Mouse (Mus musculus) CD4-positive helper T cell, adult 2 months (primary cell): Measurements from ENCODE around the gene Olfr616.
"Not testable (repeated sequence)": the region's sequence is repeated elsewhere in the genome, so short reads cannot be mapped to it uniquely, and the experiment has no call there.

ENCODE experiments used
- DNase-seq: peaks from one replicate; pipeline ENCODE4 v3.0.0-alpha.2; 2012; ENCODE audit warnings: low read depth, missing footprints, low spot score

Olfr616 gene

GRCm38 (mm10) chr7:103569043-103569442 is at the start of gene Olfr616:
TSS of gene Olfr616 (minus strand) at chr7:103569143.
- DNase-seq, result no peak

DNA sequence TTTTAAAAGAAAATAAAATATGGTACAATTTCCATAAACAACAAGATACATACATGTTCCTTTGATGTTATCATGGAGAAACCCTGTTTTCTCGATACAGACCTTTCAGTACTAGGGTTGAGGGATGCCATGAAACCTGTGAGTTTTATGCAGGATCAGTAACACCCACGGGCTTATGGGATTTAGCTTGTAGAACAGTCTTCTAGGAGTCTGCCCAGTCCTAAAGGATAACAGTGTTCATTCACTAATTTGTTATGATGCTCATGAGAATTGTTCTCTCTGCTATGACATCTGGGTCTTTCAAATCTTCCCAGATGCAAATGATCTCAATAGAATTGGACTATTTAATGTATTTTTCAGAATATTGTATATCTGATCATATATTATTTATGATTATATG is 43.5 kb upstream of the Olfr616 start, which contains the start of gene Olfr620:
Gene Olfr620 (minus strand): TSS at position 101 of the 400 bp plus-strand sequence.
- DNase-seq, result no peak

DNA sequence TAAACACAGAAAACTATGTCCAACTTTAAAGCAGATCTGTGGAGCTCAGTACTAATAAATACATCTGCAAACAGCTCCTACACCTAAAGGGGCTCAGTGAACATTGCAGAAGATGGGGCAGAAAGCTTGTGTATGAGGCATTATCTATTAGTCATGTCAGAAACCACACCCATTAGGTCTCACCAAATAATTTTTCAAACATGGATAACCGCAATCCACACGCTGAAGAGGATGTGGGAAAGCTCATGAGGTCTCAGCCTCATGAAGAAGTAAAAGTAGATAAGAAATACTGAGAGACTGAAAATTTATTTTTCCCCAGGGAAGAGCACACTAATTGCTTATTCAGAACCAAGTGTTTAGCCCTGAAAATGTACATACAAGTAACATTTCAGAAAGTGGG is 38.5 kb upstream of the Olfr616 start:
- DNase-seq, result no peak

DNA sequence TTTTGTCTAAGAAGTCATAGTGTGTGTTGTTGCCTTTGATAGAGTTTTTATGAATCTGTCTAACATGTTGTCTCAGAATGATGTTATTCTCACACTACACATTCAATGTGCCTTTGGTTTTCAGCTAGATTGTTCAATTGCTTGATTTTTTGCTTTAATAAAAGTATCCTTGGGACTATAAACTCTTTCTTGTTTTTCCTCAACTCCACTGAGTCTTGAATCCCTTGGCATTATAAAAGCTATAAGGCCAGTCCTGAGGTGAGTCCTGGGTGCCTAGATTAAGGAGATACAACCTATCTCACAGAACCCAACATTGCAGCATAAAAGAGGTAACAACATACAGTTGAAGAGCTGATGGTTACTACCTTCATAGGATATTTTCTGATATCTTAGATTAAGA is 31.3 kb upstream of the Olfr616 start, which contains the start of gene Olfr619:
Gene Olfr619 (plus strand): TSS at position 301 of the 400 bp plus-strand sequence.
- no peak for DNase-seq

DNA sequence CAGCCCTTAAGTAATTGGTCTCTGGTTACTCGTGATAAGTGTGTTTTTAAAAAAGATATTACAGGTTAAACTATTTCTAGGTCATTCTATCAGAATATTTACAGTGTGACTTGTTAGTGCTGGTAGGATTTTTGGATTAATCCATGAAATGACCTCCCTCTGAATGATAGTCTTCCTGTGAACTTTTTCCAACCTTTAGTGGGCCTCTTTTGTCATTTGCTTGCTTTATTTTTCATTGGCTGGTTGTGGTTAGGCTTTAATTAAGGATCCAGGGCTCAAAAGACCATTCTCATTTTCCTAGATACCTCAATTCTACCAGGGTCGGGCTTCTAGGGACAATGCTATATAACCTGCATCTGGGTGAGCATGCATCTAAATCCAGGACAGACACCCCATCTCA is 20.9 kb upstream of the Olfr616 start, which contains the start of gene Olfr618:
Gene Olfr618 (plus strand): TSS at position 301 of the 400 bp plus-strand sequence.
- DNase-seq, result no peak

GRCm38 (mm10) chr7:103572761-103573160 is 3.8 kb upstream of the Olfr616 start, which contains the start of gene Olfr617:
TSS of gene Olfr617 (plus strand) at chr7:103573061.
- DNase-seq, result no peak

DNA sequence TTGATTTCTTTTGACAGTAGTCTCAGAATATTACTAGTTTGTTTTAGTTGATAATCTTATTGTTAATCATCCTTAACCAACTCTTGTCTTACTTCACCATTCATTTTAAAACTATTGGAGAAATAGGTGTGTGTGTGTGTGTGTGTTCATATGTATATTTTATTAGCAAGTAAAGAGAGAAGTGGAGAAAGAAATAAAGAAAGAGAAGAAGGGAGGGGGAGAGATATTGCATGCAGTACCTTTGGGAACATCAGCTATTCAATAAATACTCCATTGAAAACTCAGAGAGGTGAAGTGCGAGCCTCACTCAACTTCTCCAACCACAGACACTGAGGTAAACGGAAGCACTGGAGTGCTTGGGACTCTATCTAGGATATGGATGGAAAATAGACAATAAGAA is 13.2 kb downstream of the Olfr616 start, which contains the start of gene Olfr615:
Gene Olfr615 (plus strand): TSS at position 301 of the 400 bp plus-strand sequence.
- DNase-seq, result no peak

DNA sequence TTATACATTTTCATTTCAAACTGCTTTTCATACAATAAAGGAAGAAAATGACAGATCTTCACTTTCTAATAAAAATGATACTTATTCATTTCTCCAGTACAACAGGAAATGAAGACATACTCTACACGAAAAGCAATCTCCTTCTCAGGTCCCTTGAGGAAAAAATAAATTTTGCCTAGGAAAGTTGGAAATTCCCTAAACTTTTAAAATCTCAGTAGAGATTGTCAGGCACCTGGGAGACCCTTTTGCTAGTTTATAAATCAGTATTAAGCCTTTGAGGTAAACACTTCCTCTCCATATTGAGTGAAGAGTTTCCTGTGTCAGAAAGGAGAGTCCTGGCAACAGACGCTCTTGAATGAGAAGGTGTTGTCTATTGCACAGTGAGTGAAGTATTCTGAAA is 21.2 kb downstream of the Olfr616 start, which contains the start of gene Olfr613:
Gene Olfr613 (plus strand): TSS at position 301 of the 400 bp plus-strand sequence.
- DNase-seq, result no peak

GRCm38 (mm10) chr7:103542617-103543016 is 26.3 kb downstream of the Olfr616 start, which contains the start of gene Olfr612:
TSS of gene Olfr612 (minus strand) at chr7:103542717.
- not testable (repeated sequence) for DNase-seq

DNA sequence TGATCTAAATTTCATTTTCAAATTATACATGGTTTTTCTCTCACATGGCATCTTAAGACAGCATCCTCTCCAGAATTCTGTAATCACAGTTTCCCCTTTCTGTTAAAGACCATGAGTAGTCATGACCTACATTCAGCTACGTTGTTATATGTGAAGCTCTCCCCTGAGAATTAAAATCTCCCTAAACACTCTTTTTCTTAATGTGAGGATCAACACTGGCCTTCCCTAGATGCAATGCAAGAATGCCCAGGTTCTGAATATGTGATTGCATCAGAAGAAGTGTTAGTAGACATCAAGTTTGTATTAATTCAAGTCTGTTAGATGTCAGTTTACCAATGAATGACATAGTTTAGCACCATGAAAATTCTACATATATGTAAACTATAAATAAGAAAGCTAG is 48.2 kb downstream of the Olfr616 start, which contains the start of gene Olfr611:
Gene Olfr611 (minus strand): TSS at position 101 of the 400 bp plus-strand sequence.
- not testable (repeated sequence) for DNase-seq
